Mouse (Mus musculus) cerebellum, postnatal 14 days (tissue): ENCODE results near the gene Vsx1.

ENCODE experiments used
- DNase-seq, 2 experiments: peaks; one replicate each; pipeline ENCODE4 v3.0.0; 2021; ENCODE audit warnings: mixed read lengths in 2 of 2

Vsx1 gene

GRCm38 (mm10) chr2:150689223-150689800 is at the start of gene Vsx1:
Gene Vsx1, minus strand, starts transcription at chr2:150689360.
- DNase-seq, result no peak

- no peak for DNase-seq
Observed at GRCm38 (mm10) chr2:150737881-150738280, 48.7 kb upstream of the Vsx1 start.

- no peak for DNase-seq
Observed at GRCm38 (mm10) chr2:150735756-150736576, 46.8 kb upstream of the Vsx1 start.

GRCm38 (mm10) chr2:150712167-150712674 is 23.1 kb upstream of the Vsx1 start:
- DNase-seq, result no peak

GRCm38 (mm10) chr2:150691481-150692170 is 2.5 kb upstream of the Vsx1 start:
- DNase-seq, result no peak

GRCm38 (mm10) chr2:150690216-150690615 is 1.1 kb upstream of the Vsx1 start:
- DNase-seq, result no peak

GRCm38 (mm10) chr2:150688541-150689186 is 496 bp downstream of the Vsx1 start:
- DNase-seq, result peak; percentile 89 to 98

GRCm38 (mm10) chr2:150687871-150688540 is 1.2 kb downstream of the Vsx1 start:
- DNase-seq, result no peak

- no peak for DNase-seq
Observed at GRCm38 (mm10) chr2:150685389-150685788, 3.8 kb downstream of the Vsx1 start.

GRCm38 (mm10) chr2:150684451-150684850 is 4.7 kb downstream of the Vsx1 start:
- DNase-seq, result no peak

- no peak for DNase-seq
Observed at GRCm38 (mm10) chr2:150681581-150681980, 7.6 kb downstream of the Vsx1 start.

- peak; percentile 85 to 90 for DNase-seq
Observed at GRCm38 (mm10) chr2:150678392-150678791, 10.8 kb downstream of the Vsx1 start.

- no peak for DNase-seq
Observed at GRCm38 (mm10) chr2:150675525-150675924, 13.6 kb downstream of the Vsx1 start.

- DNase-seq, result peak; percentile 73 to 74
Observed at GRCm38 (mm10) chr2:150674900-150675299, 14.3 kb downstream of the Vsx1 start.

GRCm38 (mm10) chr2:150673929-150674328 is 15.2 kb downstream of the Vsx1 start:
- DNase-seq, result no peak

GRCm38 (mm10) chr2:150671609-150672290 is 17.4 kb downstream of the Vsx1 start:
- DNase-seq, result no peak

- DNase-seq, result no peak
Observed at GRCm38 (mm10) chr2:150670926-150671325, 18.2 kb downstream of the Vsx1 start.

GRCm38 (mm10) chr2:150669454-150670045 is 19.6 kb downstream of the Vsx1 start:
- DNase-seq, result peak in 1 of 2 experiments; percentile 18

GRCm38 (mm10) chr2:150668956-150669355 is 20.2 kb downstream of the Vsx1 start:
- DNase-seq, result no peak

GRCm38 (mm10) chr2:150667820-150668766 is 21.1 kb downstream of the Vsx1 start, which contains the start of gene Acss1:
Gene Acss1, minus strand, starts transcription at chr2:150668500.
- no peak for DNase-seq
